Mouse (Mus musculus): Measurements from ENCODE around the gene Ngfr.

The Ngfr gene

GRCm38 (mm10) chr11:95594686-95595212 is 7.2 kb upstream of the Ngfr start:
- DNase-seq, result no peak

- no peak for DNase-seq
Measured at GRCm38 (mm10) chr11:95593501-95593900, 6.0 kb upstream of the Ngfr start.

- no peak for DNase-seq
Measured at GRCm38 (mm10) chr11:95592691-95593090, 5.2 kb upstream of the Ngfr start.

GRCm38 (mm10) chr11:95589195-95589594 is 1.7 kb upstream of the Ngfr start:
- no peak for DNase-seq

- DNase-seq, result no peak
Measured at GRCm38 (mm10) chr11:95586751-95587422, 648 bp downstream of the Ngfr start.

- DNase-seq, result peak; percentile 93 to 94
Measured at GRCm38 (mm10) chr11:95586184-95586583, 1.4 kb downstream of the Ngfr start.

- DNase-seq, result no peak
Measured at GRCm38 (mm10) chr11:95585684-95586083, 1.9 kb downstream of the Ngfr start.

- DNase-seq, result peak; percentile 21
Measured at GRCm38 (mm10) chr11:95585281-95585680, 2.3 kb downstream of the Ngfr start.

GRCm38 (mm10) chr11:95584651-95585050 is 2.9 kb downstream of the Ngfr start:
- no peak for DNase-seq

- no peak for DNase-seq
Measured at GRCm38 (mm10) chr11:95583396-95583795, 4.1 kb downstream of the Ngfr start.

- DNase-seq, result no peak
Measured at GRCm38 (mm10) chr11:95582193-95582592, 5.3 kb downstream of the Ngfr start.

- no peak for DNase-seq
Measured at GRCm38 (mm10) chr11:95579455-95579854, 8.1 kb downstream of the Ngfr start.

GRCm38 (mm10) chr11:95577776-95578446 is 9.6 kb downstream of the Ngfr start:
- DNase-seq, result peak; percentile 69 to 70

- DNase-seq, result no peak
Measured at GRCm38 (mm10) chr11:95576299-95576698, 11.2 kb downstream of the Ngfr start.

- DNase-seq, result no peak
Measured at GRCm38 (mm10) chr11:95575791-95576190, 11.7 kb downstream of the Ngfr start.

GRCm38 (mm10) chr11:95574786-95575334 is 12.7 kb downstream of the Ngfr start:
- DNase-seq, result no peak

GRCm38 (mm10) chr11:95572227-95572626 is 15.3 kb downstream of the Ngfr start:
- no peak for DNase-seq

- DNase-seq, result no peak
Measured at GRCm38 (mm10) chr11:95571755-95572154, 15.8 kb downstream of the Ngfr start.

GRCm38 (mm10) chr11:95570827-95571619 is 16.5 kb downstream of the Ngfr start:
- DNase-seq, result no peak

- DNase-seq, result no peak
Measured at GRCm38 (mm10) chr11:95569908-95570307, 17.6 kb downstream of the Ngfr start.

GRCm38 (mm10) chr11:95567936-95568715 is 19.4 kb downstream of the Ngfr start:
- no peak for DNase-seq

GRCm38 (mm10) chr11:95567366-95567765 is 20.2 kb downstream of the Ngfr start:
- no peak for DNase-seq

All from B cell, adult 2 months (primary cell).